Mouse (Mus musculus) adrenal gland, postnatal 10 days (tissue): ENCODE data around the gene Tmem164. TPM values are rescaled to one million over a fixed set of nuclear protein-coding genes. Genes with fewer than 3 reads are reported as not detected.

Experiments
- DNase-seq: peaks from one replicate; pipeline ENCODE4 v3.0.0; 2021; ENCODE audit warnings: mixed read lengths
- microRNA-seq: library from miRNA; unstranded; fragments of <30 nt; microRNA quantifications from one replicate; pipeline ENCODE4 v1.2.0, GENCODE M21; 2021
- total RNA-seq, 2 experiments: library from RNA; stranded (reverse); gene quantifications; 2 replicates each; pipeline ENCODE4 v1.2.3; 2021

Gene Tmem164
- total RNA-seq, 2 experiments from 2014 or later: 35.7 to 38.8 TPM

DNA sequence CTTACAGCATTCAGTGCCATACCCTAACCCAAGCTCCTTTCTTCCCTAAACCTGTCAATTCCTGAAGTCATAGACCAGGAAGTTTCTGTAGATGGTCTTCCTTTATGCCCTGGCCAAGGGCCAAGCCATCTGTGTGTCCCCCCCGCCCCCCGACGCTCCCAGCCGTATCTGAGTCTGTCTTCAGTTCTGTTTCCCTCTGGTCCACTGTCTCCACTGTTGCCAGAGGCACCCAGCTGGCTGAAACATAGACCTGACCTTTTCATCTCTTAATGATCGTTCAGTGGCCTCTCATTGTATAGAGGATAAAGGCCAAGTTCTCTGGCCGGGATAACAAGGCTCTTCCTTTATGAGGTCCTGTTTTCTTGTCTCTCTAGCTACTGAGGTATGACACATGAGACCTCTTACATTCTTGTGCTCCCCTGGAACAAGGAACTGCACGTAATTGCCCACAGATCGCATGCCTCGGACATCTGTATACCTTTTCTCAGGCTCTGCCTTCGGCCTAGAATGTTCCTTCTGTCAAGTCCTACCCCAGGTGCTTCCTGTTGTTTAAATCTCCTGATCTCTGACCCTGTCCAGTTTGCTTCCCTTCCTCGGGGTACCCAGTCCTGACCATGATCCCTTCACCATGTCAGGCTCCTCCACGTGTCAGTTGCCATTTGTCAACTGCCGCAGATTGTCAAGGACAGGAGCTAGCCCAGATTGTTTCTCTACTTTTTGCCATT, 147.1 kb downstream of the Tmem164 start:
- DNase-seq: no peak

DNA sequence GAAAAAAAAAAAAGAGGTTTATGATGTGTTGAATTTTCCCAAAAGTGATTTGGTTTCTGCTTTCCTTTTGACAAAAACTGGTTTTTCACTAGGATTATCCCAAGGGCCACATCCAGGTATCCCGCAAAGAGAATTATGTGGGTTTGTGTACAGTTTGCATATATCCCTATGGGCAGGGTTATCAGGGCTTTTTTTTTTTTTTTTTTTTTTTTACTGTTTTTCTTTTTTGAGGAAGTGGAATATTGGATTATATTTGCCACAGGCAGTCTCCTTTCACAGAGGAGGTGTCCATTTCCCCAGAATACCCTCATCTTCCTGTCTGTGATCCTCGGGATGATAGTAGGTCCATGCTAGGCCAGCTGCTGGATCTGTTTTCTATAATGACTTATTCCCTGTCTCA, 148.1 kb downstream of the Tmem164 start:
- no peak for DNase-seq

DNA sequence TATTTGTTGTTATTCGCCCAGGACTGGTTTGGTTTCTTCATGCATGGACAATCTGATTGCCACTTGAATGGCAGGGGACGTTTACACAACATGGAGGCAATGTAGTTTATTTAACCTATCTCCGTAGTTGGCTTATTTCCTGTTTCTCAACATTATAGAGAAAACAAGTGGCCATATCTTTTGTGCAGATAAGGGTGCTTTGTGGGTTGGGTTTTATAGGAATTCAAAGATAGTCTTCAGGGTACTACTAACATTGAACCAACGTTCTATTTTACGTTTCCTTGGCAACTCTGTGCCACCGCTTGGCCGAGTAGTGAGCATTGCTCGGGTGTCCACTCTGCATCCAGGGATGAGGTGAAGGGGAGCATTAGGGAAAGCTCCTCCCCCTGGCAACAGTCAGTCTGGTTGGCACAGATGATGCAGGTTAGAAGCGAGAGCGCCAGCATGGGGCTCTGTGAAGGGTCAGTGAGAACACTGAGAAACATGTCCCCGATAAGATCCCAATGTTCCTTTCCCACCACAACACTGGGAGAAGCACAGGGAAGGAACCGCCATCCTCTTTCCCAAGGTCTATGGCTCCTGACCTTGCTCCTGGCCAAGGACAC, 148.8 kb downstream of the Tmem164 start:
- DNase-seq: no peak

DNA sequence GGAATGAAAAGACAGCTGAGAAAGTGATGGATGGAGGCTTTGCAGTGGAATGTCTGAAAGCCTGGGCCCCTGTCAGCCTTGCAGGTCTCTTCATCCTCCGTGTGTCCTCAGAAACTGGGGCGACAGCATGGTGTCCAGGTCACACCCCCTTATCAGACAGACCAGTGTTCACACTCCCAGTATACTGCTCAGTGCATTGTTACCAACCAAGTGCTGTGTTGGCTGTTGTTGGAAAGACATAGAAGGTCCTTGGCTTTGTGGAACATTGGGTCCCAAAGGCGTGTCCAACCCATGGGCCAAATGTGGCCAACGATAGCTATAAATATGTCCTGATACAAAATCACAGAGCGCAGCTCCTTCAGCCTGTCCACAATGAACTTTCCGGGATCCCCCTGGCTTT, 149.4 kb downstream of the Tmem164 start:
- DNase-seq: peak; percentile 2

DNA sequence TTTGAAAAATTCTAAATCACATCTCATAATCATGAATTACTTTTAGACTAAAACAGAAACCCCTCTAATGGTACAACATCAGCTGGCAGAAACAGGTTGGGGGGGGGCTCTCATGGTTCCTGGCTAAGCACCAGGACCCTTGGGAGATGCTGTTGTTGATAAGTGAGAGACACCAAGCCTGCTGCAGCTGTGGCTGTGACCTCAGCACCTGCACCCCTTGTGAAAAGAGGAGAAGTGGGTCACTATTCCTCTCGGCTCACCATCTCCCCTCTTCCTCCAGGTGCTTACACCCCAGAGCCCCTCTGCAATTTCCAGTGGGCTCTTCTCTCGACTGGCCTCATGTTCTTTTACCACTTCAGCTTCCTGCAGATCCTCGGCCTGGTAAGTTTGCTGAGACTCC, 151.0 kb downstream of the Tmem164 start:
- peak; percentile 0 for DNase-seq

DNA sequence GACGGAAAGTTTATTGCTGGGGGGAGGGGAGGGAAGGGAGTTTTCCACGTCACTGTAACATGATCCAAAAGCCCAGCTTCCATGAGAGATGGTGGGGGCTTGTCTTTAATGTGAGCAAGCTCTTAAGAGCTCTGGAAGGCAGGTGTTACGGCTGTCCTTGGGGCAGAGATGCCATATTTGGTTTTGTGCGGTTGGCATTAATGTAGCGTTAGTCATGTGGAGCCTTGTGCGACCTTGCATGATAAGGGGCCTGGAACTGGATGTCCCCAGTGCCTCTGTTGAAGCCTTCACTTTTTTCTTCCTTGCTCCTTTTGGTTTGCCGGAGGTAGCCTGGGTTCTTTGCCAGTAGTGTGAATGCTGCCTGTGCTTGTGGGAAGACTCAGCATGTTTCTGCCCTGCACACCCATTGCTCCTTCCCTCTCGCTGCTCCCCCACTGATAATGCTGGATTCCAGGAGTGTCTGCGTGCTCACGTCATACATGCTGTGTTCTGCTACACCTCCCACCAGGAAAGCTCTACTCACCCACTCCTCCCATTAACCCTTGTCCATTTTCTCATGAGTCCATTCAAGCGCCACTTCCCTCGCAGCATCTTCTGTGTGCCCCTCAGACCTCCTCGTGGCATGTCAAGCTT, 152.1 kb downstream of the Tmem164 start:
- no peak for DNase-seq

DNA sequence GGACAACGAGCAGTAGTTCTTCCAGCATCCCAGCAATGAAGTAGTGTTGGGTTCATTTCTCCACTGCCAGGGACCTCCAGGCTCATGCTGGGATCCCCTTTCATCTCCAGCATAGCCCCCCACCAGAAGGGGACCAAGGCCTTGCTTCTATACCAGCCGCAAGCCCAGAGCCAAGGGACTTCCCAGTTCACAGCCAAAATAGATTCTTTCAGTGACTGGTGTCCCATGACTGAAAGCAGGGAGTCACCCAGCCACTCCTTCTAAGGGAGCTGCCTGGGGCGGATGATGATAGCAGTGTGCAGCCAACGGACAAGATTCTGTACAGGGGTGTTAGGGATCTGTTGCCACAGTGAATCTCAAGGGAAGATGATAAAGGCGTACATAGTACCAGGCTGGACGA, 153.6 kb downstream of the Tmem164 start:
- DNase-seq: no peak

DNA sequence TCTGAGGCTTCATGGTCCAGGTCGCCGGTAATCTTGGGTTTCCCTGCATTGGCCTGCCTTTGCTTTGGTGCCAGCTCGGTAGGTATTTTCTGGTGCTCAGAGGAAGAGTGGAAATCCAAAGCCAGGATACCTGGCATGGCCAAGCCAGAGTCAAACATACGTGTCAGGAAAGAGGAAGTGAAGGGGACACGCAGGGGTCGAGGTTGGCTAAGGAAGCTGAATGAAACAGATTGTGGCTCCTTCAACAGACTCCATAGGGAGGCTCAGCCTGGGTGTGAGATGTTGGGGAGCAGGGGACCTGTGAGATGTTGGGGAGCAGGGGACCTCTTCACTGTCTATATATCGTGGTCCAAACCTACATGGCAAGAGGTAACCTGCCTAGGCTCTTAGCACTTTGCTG, 155.2 kb downstream of the Tmem164 start:
- DNase-seq: no peak

DNA sequence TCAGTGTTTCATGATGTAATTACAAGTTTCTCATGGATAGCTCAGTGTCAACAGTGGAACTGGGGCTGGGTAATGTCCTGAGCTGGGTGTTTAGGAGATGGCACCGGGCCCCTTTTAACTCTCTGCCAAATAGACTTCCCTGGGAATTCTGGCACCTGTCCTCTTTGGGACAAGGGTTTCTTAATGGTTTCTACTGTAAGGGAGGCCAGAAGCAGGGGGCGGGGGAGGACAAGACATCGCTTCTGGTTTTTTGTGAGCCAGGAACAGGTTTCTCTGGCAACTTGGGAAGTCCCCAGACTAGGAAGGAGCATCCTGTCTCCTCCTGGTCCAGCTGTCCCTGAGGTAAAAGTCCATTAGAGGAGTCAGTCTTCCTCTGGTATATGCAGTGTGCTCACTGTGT, 156.1 kb downstream of the Tmem164 start:
- DNase-seq: no peak

DNA sequence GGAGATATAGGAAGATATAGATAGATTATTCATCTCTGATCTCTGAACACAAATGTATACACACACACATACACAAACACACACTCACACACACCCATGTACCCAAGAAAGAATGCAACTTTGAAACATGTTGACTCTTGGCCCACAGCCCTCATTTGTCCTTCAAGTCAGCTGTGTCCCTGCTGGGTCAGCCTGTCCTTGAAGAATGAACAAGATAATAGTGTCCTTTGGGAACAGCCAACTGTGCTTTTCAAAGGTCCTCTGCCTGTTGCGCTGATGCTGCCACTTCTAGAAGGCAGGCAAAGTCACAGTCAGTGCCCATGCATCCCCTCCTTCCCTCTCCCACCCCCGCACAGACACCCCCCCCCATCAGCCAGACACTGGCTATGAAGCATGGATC, 157.6 kb downstream of the Tmem164 start:
- no peak for DNase-seq

DNA sequence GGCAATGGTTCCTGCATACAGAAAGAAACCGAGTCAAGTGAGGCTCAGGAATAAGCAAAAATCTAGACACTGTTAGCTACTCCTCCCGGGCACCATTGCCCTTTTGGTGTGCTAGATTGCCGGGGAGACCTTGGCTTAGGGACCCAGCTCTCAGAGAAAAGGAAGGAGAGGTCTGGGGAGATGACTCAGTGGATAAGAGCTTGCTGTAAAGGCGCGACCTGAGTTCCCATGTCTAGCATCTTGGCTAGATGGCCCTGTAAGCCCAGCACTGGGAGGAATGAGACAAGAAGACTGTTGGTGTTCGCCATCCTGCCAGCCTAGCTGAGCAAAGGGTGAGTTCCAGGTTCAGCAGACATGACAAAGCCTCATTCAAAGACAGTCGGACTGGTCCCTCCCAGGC, 158.2 kb downstream of the Tmem164 start:
- no peak for DNase-seq

DNA sequence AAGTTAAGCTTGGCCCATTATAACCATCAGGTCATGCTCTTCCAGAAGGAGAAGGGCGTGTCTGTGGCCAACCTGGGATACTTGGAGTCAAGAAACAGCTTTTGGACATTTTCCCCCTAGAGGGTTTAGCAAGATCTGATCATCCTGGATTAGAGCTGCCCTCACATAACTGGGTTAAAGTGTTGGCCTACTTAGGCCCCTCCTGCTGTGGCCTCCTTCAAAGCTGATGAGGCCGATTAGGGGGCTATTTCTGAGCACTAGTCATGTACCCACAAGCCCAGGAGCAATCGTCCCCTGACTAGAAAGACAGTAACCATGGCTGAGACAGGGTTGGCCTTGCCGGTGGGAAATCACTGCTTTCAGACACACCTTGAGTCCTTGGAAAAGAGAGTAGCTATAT, 160.7 kb downstream of the Tmem164 start:
- no peak for DNase-seq

DNA sequence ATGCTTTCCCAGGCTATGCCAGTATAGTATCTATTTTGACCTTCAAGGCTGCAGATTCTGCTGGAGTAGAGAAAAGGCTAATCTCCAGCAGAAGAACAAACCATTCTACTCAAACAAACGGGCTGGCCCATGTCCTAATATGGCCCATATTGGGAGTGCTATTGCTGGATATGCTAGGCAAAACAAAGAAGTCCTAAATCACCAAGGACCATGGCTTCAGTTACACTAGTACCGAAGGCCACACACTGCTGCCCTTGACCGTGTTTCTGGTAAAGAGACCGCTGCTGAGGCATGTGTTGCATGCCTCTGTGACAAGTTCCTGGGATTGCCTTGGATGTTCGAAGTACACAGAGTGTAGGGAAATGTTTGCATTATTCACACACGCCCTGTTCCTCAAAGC, 165.1 kb downstream of the Tmem164 start:
- no peak for DNase-seq

DNA sequence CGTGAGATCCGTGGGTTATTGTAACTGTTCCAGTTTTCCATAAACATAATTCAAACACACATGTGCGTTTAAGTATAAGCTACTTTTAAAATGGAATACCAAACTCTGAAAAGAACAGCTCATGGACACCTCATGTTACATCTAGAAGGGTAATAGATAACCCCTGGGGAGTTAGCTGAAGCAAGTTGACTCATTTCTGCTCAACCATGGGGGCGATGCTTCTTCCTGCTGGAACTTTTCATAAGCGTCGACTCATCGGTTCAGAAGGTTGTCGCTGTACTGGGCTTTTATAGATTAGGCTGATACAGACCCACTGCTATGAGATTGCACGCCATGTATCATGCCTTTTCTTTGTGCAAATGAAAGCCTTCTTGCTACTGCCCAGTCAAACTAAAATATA, 166.8 kb downstream of the Tmem164 start:
- no peak for DNase-seq

DNA sequence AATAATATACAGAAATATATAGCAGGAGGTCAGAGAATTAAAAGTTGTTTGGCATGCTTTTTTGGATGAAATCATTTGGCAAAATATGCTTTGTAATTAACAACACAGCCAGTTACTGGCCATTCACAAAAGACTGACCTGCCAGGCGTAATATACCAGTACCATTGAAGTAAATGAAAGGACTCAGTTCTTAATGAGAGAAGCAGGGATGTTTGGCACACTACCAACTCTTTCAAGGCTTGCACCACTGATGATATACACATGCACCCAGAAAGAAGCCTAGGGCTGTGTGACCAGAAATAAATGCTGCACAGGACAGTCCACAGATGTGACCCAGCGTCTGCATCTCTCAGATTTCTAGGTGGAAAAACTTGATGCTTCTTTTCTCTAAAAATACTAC, 188.6 kb downstream of the Tmem164 start:
- no peak for DNase-seq

DNA sequence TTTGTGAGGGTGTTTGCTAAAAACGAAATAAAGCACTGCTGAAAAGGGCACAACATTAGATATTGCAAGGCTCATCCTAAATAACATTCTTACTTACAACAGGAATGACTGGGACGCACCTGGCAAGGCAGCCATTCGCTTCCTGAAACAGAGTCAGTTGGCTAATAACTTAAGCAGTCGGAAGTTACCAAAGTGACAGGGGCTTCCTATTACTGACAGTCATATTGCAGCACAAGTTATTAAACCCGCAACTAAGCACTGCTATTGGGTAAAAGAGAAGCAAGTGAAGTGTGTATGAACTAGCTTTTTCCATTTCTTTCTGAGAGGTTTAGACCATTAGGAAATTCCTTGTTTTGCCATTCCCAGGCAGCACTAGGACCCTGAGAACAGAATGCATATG, 201.0 kb downstream of the Tmem164 start:
- no peak for DNase-seq

DNA sequence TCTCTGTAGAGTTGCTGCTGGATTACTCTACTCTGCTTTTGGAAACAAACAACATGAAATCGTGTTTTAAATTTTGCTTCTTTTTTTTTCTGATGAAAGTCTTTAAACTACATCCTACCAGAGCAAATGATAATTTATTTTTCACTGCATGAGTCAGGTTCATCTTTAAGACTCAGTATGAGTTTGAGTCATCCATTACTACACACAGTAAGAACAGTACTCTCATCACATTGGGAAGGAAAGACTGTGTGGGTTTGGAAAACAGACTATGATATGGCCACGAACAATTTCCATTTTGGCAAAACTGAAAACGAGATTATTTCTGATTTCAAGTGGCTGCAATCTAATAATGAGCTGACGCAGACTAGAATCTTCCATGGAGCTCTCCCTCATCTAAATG, 202.4 kb downstream of the Tmem164 start:
- DNase-seq: no peak

DNA sequence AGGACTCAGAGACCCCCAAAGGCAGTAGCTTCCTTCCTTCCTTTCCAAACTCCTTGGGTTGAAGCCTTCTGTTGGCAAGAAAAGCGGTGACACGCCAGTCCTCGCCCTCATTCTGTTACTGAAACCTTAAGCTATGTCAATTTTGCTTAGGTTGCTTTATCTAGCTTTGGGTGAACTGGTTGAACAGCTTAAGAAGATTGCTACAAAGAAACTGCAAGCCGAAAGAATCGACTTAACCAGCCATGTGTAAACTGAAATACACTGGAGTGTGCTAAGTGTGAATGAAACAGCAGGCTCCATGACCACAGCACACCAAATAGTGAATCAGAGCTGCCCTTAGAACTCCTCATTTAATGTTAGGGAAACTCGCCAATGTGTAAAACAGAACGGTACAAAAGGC, 204.8 kb downstream of the Tmem164 start:
- no peak for DNase-seq

Small RNAs within 50 kb of the gene (microRNA-seq; reads per million reads assigned to microRNA genes)
- gene Mir652: 20,484 reads per million, percentile 96 among the genes with 10 or more reads in this experiment
